Mouse (Mus musculus) left cerebral cortex, adult 18-20 months (tissue): ENCODE results near the gene Kcnj3. TPM values are rescaled to one million over a fixed set of nuclear protein-coding genes. Genes with fewer than 3 reads are reported as not detected.

Source experiments
- DNase-seq, 2 experiments: peaks; one replicate each; pipeline ENCODE4 v3.0.0; 2021 to 2022; ENCODE audit warnings: low spot score in 2 of 2, mixed read lengths in 1 of 2
- total RNA-seq, 2 experiments: library from RNA; stranded (reverse); gene quantifications; 2 replicates each; pipeline ENCODE4 v1.2.3; 2021

The Kcnj3 gene
- total RNA-seq, 2 experiments from 2014 or later = 92.6 to 112 TPM

- DNase-seq = no peak
Measured at GRCm38 (mm10) chr2:55503390-55504176, 67.8 kb downstream of the Kcnj3 start.

GRCm38 (mm10) chr2:55505712-55506111, 69.9 kb downstream of the Kcnj3 start:
- no peak for DNase-seq

GRCm38 (mm10) chr2:55517297-55517696, 81.5 kb downstream of the Kcnj3 start:
- DNase-seq = no peak

- peak in 1 of 2 experiments; percentile 49 for DNase-seq
Measured at GRCm38 (mm10) chr2:55532738-55533491, 97.1 kb downstream of the Kcnj3 start.

DNA sequence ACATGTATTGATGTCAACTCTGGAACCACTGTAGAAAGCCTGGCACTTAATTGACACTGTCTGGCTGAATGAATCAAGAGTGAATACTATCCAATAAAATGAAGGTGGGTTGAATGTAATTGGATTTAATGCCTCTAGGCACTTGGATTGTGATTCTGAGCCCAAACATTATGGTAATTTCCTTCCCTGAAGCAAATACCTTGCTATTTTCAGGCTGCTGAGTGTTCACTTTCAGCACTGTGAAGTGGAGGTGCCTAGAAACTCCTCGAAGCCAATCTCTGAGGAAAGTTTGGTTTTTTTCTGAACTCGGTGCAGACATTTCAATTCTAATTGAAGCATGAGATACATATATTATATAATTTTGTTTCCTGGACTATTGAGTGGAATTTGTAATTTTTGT, 99.2 kb downstream of the Kcnj3 start:
- DNase-seq = no peak

GRCm38 (mm10) chr2:55535482-55535881, 99.7 kb downstream of the Kcnj3 start:
- DNase-seq = no peak

GRCm38 (mm10) chr2:55547612-55548011, 111.8 kb downstream of the Kcnj3 start:
- no peak for DNase-seq

DNA sequence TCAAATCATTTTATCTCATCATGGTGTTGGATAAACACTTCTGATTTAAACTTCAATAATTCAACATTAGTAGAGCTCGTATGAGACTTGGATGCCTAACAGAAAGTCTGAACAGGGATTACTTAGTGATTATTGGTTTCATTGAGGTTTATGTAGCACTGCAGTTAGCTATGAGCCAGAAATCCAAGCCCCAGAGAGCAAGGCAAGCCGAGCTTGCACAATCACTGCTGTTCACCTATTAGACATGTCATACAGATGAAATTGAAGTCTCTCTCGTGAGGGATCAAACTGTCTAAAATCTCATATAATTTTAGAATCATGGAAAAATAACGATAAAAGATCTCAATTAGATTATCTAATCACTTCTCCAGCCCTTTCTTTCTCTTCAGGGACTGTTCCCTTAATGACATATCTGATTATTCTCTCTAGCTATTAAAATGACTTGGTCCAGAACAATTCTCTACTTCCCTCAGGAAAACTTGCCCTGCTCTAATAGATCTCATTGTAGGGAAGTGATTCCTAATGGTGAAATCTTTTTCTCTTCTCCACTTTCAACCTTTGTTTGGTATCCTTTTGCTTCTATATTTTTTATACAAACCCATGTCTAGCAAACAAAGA, 122.7 kb downstream of the Kcnj3 start:
- DNase-seq = no peak

DNA sequence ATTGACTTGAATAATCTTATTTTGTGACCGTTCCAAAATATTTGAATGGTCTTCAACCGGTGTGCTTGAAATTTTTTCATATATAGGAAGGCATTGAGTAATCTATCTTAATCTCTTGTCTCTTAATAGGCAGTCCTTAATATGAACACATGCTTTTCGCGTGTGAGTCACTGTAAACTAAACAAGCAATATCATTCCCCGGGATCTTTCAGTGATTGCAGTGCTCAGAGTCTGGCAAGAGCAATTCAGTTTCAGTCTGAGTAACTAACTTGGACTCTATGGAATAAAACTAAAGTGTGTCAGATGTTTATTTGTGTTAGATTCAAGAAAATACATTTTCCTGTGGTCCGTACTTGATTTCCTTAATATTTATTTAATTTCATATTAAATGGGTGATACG, 133.5 kb downstream of the Kcnj3 start:
- DNase-seq = no peak

GRCm38 (mm10) chr2:55571425-55571824, 135.7 kb downstream of the Kcnj3 start:
- no peak for DNase-seq

- DNase-seq = no peak
Measured at GRCm38 (mm10) chr2:55580286-55580685, 144.5 kb downstream of the Kcnj3 start.

DNA sequence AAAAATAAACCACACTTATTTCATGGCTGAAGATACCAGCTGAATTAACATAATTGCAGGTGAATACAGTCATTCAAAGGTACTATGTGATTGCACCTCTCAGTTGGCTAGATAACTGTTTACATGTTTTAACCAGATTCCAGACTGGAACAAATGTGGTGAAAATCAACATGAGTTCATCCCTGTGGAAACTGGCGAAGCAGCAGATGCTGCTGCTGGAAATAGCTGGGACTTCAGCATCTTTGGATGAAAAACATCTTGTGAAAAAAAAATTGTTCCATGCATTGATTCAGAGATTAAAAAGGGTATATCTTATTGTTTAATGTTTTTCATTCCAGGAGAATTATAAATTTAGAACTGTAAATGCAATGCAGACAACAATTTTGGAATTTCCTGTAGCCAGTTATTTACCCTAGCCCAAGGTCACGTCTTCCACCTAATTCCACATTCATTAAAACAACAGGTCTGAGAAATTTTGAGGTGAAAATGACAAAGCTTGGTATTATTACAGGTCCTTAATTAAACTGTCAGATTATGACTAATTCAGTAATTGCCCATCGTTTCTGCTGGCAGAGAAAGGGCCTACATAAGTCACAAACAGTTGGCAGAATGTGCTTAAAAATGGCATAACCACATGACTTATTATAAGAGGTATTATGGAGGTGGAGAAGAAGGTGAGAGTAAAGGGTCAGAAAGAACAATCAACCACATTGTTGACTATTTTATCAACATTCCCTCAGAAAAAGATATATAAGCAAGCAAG, 155.6 kb downstream of the Kcnj3 start:
- peak; percentile 6 to 39 for DNase-seq
